Mouse (Mus musculus): Measurements from ENCODE around the gene Gjb4.

Gjb4 gene

DNA sequence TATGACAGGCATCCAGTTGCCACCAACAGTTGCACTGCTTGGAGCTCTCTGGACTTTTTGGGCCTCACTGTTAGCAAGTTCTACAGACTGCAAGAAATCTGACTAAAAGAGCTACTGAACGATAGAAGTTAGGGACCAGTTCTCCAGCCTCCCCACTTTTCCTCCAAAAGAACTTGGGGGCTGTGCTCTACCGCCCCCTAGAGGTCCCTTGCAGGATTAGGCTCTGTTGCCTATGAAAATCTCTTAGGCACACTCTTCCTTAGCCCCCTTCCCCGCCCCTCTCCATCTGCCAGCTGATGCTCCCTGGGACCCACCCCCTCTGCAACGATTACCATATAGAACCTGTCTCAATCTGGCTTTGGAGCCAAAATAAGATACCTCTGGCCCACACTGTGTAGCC lies 9.4 kb upstream of the Gjb4 start:
- TF ChIP-seq GATA4 (IDR thresholded peaks at IDR 0.05; ENCODE audit: insufficient replicate concordance, low read length), result no peak

GRCm38 (mm10) chr4:127362520-127362919 lies 8.6 kb upstream of the Gjb4 start:
- TF ChIP-seq GATA4 (IDR thresholded peaks at IDR 0.05; ENCODE audit: insufficient replicate concordance, low read length), result no peak

DNA sequence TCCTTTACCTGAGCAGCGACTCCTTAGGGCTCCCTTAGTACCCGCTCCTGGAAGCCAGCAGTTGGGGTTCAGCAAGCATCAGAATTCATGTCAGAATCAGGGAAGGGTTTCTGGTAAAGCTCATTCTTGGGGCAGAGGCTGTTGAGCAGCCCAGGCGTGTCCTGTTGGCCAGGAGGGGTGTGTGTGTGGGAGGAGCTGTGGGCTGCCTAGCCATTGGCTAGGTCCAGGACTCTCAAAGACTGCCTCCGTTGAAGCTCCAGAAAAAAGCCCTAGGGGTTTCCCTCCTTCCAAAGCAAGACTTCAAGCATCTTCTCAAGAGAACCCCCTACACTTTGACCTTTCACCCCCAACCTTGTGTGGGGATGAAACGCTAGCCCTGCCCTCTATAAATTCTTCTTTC lies 4.1 kb upstream of the Gjb4 start, which contains the start of gene Gjb5:
Gjb5 (minus strand) TSS at position 164 of the 400 bp plus-strand sequence.
- TF ChIP-seq GATA4 (IDR thresholded peaks at IDR 0.05; ENCODE audit: insufficient replicate concordance, low read length), result no peak

- no peak for TF ChIP-seq GATA4 (IDR thresholded peaks at IDR 0.05; ENCODE audit: insufficient replicate concordance, low read length)
These were observed 915 bp upstream of the Gjb4 start for GRCm38 (mm10) chr4:127354506-127355485.

GRCm38 (mm10) chr4:127352594-127352993 lies 1.3 kb downstream of the Gjb4 start:
- no peak for TF ChIP-seq GATA4 (IDR thresholded peaks at IDR 0.05; ENCODE audit: insufficient replicate concordance, low read length)

GRCm38 (mm10) chr4:127349560-127350300 lies 4.2 kb downstream of the Gjb4 start:
- TF ChIP-seq GATA4 (IDR thresholded peaks at IDR 0.05; ENCODE audit: insufficient replicate concordance, low read length), result no peak

DNA sequence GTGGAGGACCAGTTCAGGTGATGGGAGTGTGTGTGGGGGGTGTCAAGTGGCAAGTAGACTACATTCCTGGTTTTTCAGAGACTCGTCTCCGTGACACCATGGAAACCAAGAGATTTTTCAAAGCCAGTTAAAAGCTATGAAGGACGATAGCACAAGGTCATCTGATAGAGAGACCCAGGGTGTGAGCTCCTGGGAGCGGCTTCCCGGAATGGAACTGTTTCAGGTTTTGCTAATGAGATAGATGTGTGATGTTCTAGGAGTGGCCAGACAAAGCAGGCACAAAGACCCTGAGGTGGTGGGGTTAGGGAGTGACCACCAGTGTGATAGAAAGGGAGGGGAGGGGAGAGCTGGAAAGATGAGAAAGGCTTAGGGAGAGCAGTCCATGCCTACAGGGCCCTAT lies 8.9 kb downstream of the Gjb4 start:
- no peak for TF ChIP-seq GATA4 (IDR thresholded peaks at IDR 0.05; ENCODE audit: insufficient replicate concordance, low read length)

DNA sequence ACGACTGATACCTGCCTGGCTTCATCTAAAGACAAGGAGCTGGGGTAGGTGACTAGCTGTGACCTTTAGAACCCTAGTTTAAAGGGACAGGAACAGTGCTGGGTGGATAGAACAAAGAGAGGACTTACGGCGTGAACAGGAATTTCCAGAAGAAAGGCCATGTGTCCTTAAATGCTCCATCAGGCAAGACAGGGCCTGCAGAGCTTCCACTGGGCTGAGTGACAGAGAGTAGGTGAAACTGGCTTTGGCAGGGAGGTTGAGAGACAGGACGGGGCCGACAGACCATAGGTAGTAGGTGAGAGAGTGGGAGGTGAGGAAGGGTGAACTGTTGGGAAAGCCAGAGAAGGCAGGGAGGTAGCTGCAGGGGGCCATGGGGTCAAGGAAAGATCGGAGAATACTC lies 12.5 kb downstream of the Gjb4 start:
- no peak for TF ChIP-seq GATA4 (IDR thresholded peaks at IDR 0.05; ENCODE audit: insufficient replicate concordance, low read length)

- TF ChIP-seq GATA4 (IDR thresholded peaks at IDR 0.05; ENCODE audit: insufficient replicate concordance, low read length), result no peak
These were observed 16.2 kb downstream of the Gjb4 start for GRCm38 (mm10) chr4:127337668-127338067.

- TF ChIP-seq GATA4 (IDR thresholded peaks at IDR 0.05; ENCODE audit: insufficient replicate concordance, low read length), result no peak
These were observed 18.9 kb downstream of the Gjb4 start for GRCm38 (mm10) chr4:127334870-127335504.

GRCm38 (mm10) chr4:127331171-127331570 lies 22.7 kb downstream of the Gjb4 start:
- no peak for TF ChIP-seq GATA4 (IDR thresholded peaks at IDR 0.05; ENCODE audit: insufficient replicate concordance, low read length)

GRCm38 (mm10) chr4:127330181-127331100 lies 23.4 kb downstream of the Gjb4 start, which contains the start of gene Gjb3:
Gene Gjb3, minus strand, starts transcription at chr4:127330844.
- TF ChIP-seq GATA4 (IDR thresholded peaks at IDR 0.05; ENCODE audit: insufficient replicate concordance, low read length), result no peak

DNA sequence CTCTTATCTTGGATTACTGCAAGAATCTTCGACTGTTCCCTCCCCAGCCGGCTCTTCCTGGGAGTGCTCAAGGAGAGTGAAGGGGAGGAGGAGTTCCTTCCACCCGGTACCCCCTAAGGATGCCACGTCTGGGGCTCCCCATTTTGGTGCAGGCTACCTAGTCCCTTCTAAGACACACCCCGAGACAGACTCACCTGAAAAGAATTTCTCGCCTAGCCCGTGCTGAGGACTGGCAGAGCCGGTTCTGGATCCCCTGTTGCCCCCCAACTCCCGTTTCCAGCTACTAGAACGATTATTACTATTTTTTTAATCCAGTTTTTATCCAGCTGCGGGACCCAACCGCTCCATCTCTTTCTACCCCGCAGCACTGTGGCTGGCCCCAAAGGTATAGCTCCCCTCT lies 24.1 kb downstream of the Gjb4 start:
- TF ChIP-seq GATA4 (IDR thresholded peaks at IDR 0.05; ENCODE audit: insufficient replicate concordance, low read length), result no peak

DNA sequence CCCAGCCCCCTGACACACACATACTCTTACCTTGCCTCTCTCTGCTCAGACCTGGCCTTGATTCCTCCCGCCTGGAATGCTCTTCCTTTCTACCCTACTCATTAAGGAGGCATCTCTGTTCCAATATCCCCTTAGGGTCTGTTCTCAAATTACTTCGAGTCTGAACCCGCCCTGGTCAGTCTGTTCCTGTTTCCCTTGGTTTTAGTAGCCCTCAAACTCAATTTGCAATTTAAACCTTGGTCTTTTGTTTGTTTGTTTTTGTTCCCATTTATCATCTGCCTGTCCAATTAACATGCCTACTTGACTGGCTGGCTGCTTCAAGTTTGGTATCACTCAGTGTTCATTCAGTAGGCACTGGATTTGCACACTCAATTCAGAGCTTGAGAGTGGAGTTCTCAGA lies 24.8 kb downstream of the Gjb4 start:
- TF ChIP-seq GATA4 (IDR thresholded peaks at IDR 0.05; ENCODE audit: insufficient replicate concordance, low read length), result no peak
